Mouse (Mus musculus): ENCODE results near the gene Znhit2.

DNA sequence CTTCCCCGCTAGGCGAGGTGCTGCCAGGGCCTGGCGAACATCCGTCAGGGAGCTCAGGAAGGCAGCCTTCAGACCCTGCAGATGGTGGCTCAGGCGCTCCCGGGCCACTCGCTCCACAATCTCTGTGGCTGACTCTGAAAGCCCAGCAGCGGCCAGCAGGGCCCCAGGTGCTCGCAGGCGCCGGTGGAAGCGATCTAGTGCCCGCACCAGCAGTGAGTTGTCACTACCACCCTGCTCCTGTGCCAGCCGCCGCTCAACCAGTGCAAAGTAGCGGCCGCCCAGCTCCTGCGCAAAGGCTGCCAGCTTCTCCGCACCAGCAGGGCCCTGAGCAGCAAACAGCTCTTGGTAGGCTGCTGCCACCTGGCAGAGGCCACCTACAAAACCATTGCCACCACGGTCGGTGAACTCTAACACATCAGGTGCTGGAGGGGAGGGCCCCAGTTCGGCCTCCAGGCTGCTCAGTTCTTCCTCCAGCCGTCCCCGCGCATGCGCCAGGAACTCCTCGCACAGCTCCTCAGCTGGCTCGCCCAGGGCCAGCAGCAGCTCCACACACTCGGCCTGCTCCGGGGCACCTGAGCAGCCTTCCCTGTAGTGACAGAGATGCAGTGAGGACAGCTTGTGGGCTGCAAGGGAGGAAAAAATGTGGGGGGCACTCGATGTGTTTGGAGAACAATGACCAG is 9.7 kb downstream of the Znhit2 start:
- TF ChIP-seq CTCF (conservative IDR thresholded peaks at IDR 0.05; ENCODE audit: insufficient read depth, insufficient read length, low read depth, low read length) (no peak), POLR2A (IDR thresholded peaks at IDR 0.05; ENCODE audit: low read depth, low read length) (no peak)
